Mouse (Mus musculus): Measurements from ENCODE around the gene Grid2ip. TPM values are rescaled to one million over a fixed set of nuclear protein-coding genes. Genes with fewer than 3 reads are reported as not detected.

The Grid2ip gene
- polyA plus RNA-seq, 1 experiment from 2014 or later: 1.1 TPM

- Histone ChIP-seq H3K9me3 (no peaks in the 10 kb centered on the region), H3K27me3 (no peaks in the 10 kb centered on the region), H3K4me1 (peaks cover 6% of the 10 kb centered on the region), H3K9ac (no peak overlapping the region), H3K27ac (no peak overlapping the region), H3K4me2 (peak overlapping the region; percentile 26; the same call in 1 of the 2 replicates), H3K4me3 (no peak overlapping the region), H3K36me3 (no peaks in the 10 kb centered on the region)
- WGBS: 12% methylated on average over 5 of the region's 5 CpGs
- ATAC-seq (ENCODE audit: insufficient number of reproducible peaks, insufficient read depth, low FRiP score, low TSS enrichment, low read depth): no peak
Observed at GRCm38 (mm10) chr5:143333872-143334271, 23.3 kb upstream of the Grid2ip start.

GRCm38 (mm10) chr5:143334418-143335088 lies 22.6 kb upstream of the Grid2ip start:
- H3K4me1 ChIP-seq: peaks cover 6% of the 10 kb centered on the region
- no peak overlapping the region for H3K4me3 ChIP-seq
- no peak overlapping the region for H3K27ac ChIP-seq
- H3K9ac ChIP-seq: no peak overlapping the region
- WGBS: 65% methylated on average over 14 of the region's 14 CpGs
- ATAC-seq (ENCODE audit: insufficient number of reproducible peaks, insufficient read depth, low FRiP score, low TSS enrichment, low read depth): no peak
- no peaks in the 10 kb centered on the region for H3K27me3 ChIP-seq
- no peaks in the 10 kb centered on the region for H3K9me3 ChIP-seq
- H3K36me3 ChIP-seq: no peaks in the 10 kb centered on the region
- H3K4me2 ChIP-seq: no peak overlapping the region

- Histone ChIP-seq H3K36me3 (no peaks in the 10 kb centered on the region), H3K27ac (no peak overlapping the region), H3K9me3 (no peaks in the 10 kb centered on the region), H3K4me1 (peaks cover 1% of the 10 kb centered on the region; the same call in 1 of the 2 replicates), H3K4me2 (no peak overlapping the region), H3K27me3 (no peaks in the 10 kb centered on the region), H3K9ac (no peak overlapping the region), H3K4me3 (no peak overlapping the region)
- WGBS: 78% methylated on average over 7 of the region's 7 CpGs
- ATAC-seq (ENCODE audit: insufficient number of reproducible peaks, insufficient read depth, low FRiP score, low TSS enrichment, low read depth): no peak
Observed at GRCm38 (mm10) chr5:143335089-143335460, 22.1 kb upstream of the Grid2ip start.

- no peaks in the 10 kb centered on the region for H3K4me1 ChIP-seq
- ATAC-seq (ENCODE audit: insufficient number of reproducible peaks, insufficient read depth, low FRiP score, low TSS enrichment, low read depth): no peak
- 57% methylated on average over 6 of the region's 6 CpGs for WGBS
- H3K4me2 ChIP-seq: no peak overlapping the region
- H3K9ac ChIP-seq: no peak overlapping the region
- no peaks in the 10 kb centered on the region for H3K9me3 ChIP-seq
- no peaks in the 10 kb centered on the region for H3K27me3 ChIP-seq
- H3K27ac ChIP-seq: no peak overlapping the region
- H3K36me3 ChIP-seq: no peaks in the 10 kb centered on the region
- no peak overlapping the region for H3K4me3 ChIP-seq
Observed at GRCm38 (mm10) chr5:143336559-143336958, 20.6 kb upstream of the Grid2ip start.

- Histone ChIP-seq H3K4me1 (no peaks in the 10 kb centered on the region), H3K4me2 (no peak overlapping the region), H3K4me3 (no peak overlapping the region), H3K9ac (no peak overlapping the region), H3K27ac (no peak overlapping the region), H3K36me3 (no peaks in the 10 kb centered on the region), H3K9me3 (no peaks in the 10 kb centered on the region), H3K27me3 (no peaks in the 10 kb centered on the region)
- ATAC-seq (ENCODE audit: insufficient number of reproducible peaks, insufficient read depth, low FRiP score, low TSS enrichment, low read depth): no peak
- 51% methylated on average over 6 of the region's 6 CpGs for WGBS
Observed at GRCm38 (mm10) chr5:143339603-143340002, 17.5 kb upstream of the Grid2ip start.

- Histone ChIP-seq H3K4me2 (no peak overlapping the region), H3K9ac (no peak overlapping the region), H3K36me3 (no peaks in the 10 kb centered on the region), H3K27me3 (no peaks in the 10 kb centered on the region), H3K4me3 (no peak overlapping the region), H3K9me3 (peaks cover 10% of the 10 kb centered on the region), H3K4me1 (no peaks in the 10 kb centered on the region), H3K27ac (no peak overlapping the region)
- WGBS: 70% methylated on average over 8 of the region's 8 CpGs
- no peak for ATAC-seq (ENCODE audit: insufficient number of reproducible peaks, insufficient read depth, low FRiP score, low TSS enrichment, low read depth)
Observed at GRCm38 (mm10) chr5:143346367-143346766, 10.8 kb upstream of the Grid2ip start.

- WGBS: 38% methylated on average over 5 of the region's 5 CpGs
- Histone ChIP-seq H3K9me3 (no peaks in the 10 kb centered on the region), H3K4me1 (peaks cover 13% of the 10 kb centered on the region), H3K27ac (no peak overlapping the region), H3K36me3 (no peaks in the 10 kb centered on the region), H3K4me3 (no peak overlapping the region), H3K9ac (no peak overlapping the region), H3K4me2 (no peak overlapping the region), H3K27me3 (peaks cover 36% of the 10 kb centered on the region)
- ATAC-seq (ENCODE audit: insufficient number of reproducible peaks, insufficient read depth, low FRiP score, low TSS enrichment, low read depth): no peak
Observed at GRCm38 (mm10) chr5:143356017-143356416, 1.1 kb upstream of the Grid2ip start.

GRCm38 (mm10) chr5:143357564-143357963 lies 426 bp downstream of the Grid2ip start:
- H3K4me1 ChIP-seq: peaks cover 13% of the 10 kb centered on the region
- H3K4me3 ChIP-seq: peak overlapping the region; percentile 35
- H3K9ac ChIP-seq: peak overlapping the region; percentile 62
- ATAC-seq (ENCODE audit: insufficient number of reproducible peaks, insufficient read depth, low FRiP score, low TSS enrichment, low read depth): no peak
- peak overlapping the region; percentile 56 for H3K4me2 ChIP-seq
- no peaks in the 10 kb centered on the region for H3K9me3 ChIP-seq
- peaks cover 39% of the 10 kb centered on the region for H3K27me3 ChIP-seq
- WGBS: 3% methylated on average over 28 of the region's 28 CpGs
- no peaks in the 10 kb centered on the region for H3K36me3 ChIP-seq
- H3K27ac ChIP-seq: no peak overlapping the region

- 31% methylated on average over 7 of the region's 7 CpGs for WGBS
- peaks cover 56% of the 10 kb centered on the region for H3K27me3 ChIP-seq
Observed at GRCm38 (mm10) chr5:143359263-143359662, 2.1 kb downstream of the Grid2ip start.

GRCm38 (mm10) chr5:143360000-143360399 lies 2.9 kb downstream of the Grid2ip start:
- no peak overlapping the region for H3K4me3 ChIP-seq
- H3K27ac ChIP-seq: no peak overlapping the region
- 56% methylated on average over 5 of the region's 5 CpGs for WGBS
- no peaks in the 10 kb centered on the region for H3K36me3 ChIP-seq
- ATAC-seq (ENCODE audit: insufficient number of reproducible peaks, insufficient read depth, low FRiP score, low TSS enrichment, low read depth): no peak
- no peak overlapping the region for H3K9ac ChIP-seq
- H3K27me3 ChIP-seq: peaks cover 63% of the 10 kb centered on the region
- H3K4me2 ChIP-seq: no peak overlapping the region
- H3K9me3 ChIP-seq: no peaks in the 10 kb centered on the region
- H3K4me1 ChIP-seq: peaks cover 26% of the 10 kb centered on the region

More at GRCm38 (mm10) chr5:143359263-143359662, 2.1 kb downstream of the Grid2ip start:
- Histone ChIP-seq H3K9ac (no peak overlapping the region), H3K27ac (no peak overlapping the region), H3K4me1 (peaks cover 21% of the 10 kb centered on the region), H3K4me3 (no peak overlapping the region), H3K4me2 (no peak overlapping the region), H3K9me3 (no peaks in the 10 kb centered on the region), H3K36me3 (no peaks in the 10 kb centered on the region)
- no peak for ATAC-seq (ENCODE audit: insufficient number of reproducible peaks, insufficient read depth, low FRiP score, low TSS enrichment, low read depth)

- Histone ChIP-seq H3K36me3 (no peaks in the 10 kb centered on the region), H3K4me1 (peaks cover 26% of the 10 kb centered on the region), H3K27me3 (peaks cover 77% of the 10 kb centered on the region), H3K9me3 (no peaks in the 10 kb centered on the region), H3K27ac (no peak overlapping the region), H3K9ac (no peak overlapping the region), H3K4me2 (no peak overlapping the region), H3K4me3 (no peak overlapping the region)
- 53% methylated on average over 7 of the region's 7 CpGs for WGBS
- no peak for ATAC-seq (ENCODE audit: insufficient number of reproducible peaks, insufficient read depth, low FRiP score, low TSS enrichment, low read depth)
Observed at GRCm38 (mm10) chr5:143361428-143361827, 4.3 kb downstream of the Grid2ip start.
